Mouse (Mus musculus) kidney, postnatal 0 days (tissue): ENCODE measurements at regions not wholly inside any gene's neighbourhood (a gene's known extent, or its start where the extent isn't known, plus 50 kb on each side); places are given as distances from the start of the nearest gene placed in this dataset.

Experiments
- ATAC-seq: fragments of 200-750 bp; cut with Nextera tagmentation; replicated peaks from 2 replicates; pipeline ENCODE4 v1.8.0; 2017; ENCODE audit warnings: low read depth, moderate number of reproducible peaks, moderate TSS enrichment, moderate library complexity; ENCODE audit not compliant: low FRiP score
- DNase-seq: peaks from one replicate; pipeline ENCODE4 v3.0.0-alpha.2; 2016; ENCODE audit warnings: low spot score
- H3K27ac ChIP-seq: fragments of 300-500 bp; sonication (generic); 2 replicates; pipeline ENCODE4 v1.5.1; 2014; ENCODE audit warnings: mild to moderate bottlenecking
- H3K27me3 ChIP-seq: fragments of 300-500 bp; sonication (generic); 2 replicates; pipeline ENCODE4 v1.6.1; 2014; ENCODE audit warnings: low read length, mixed read lengths; ENCODE audit not compliant: insufficient read depth
- H3K36me3 ChIP-seq: fragments of 300-500 bp; sonication (generic); 2 replicates; pipeline ENCODE4 v1.6.1; 2014; ENCODE audit warnings: low read length, mixed read lengths; ENCODE audit not compliant: insufficient read depth
- H3K4me1 ChIP-seq: fragments of 300-500 bp; sonication (generic); replicated peaks from 2 replicates; pipeline ENCODE4 v1.6.1; 2014; ENCODE audit warnings: antibody characterized with exemption, low read length, mixed read lengths; ENCODE audit not compliant: insufficient read depth
- H3K4me2 ChIP-seq: fragments of 300-500 bp; sonication (generic); 2 replicates; pipeline ENCODE4 v1.6.1; 2014; ENCODE audit warnings: mild to moderate bottlenecking, low read length, moderate library complexity, mixed read lengths
- H3K4me3 ChIP-seq: fragments of 300-500 bp; sonication (generic); replicated peaks from 2 replicates; pipeline ENCODE4 v1.5.1; 2014; ENCODE audit warnings: low read depth, low read length
- H3K9ac ChIP-seq: fragments of 300-500 bp; sonication (generic); 2 replicates; pipeline ENCODE4 v1.6.1; 2014; ENCODE audit warnings: low read depth, low read length
- H3K9me3 ChIP-seq: fragments of 300-500 bp; sonication (generic); replicated peaks from 2 replicates; pipeline ENCODE4 v1.6.1; 2016; ENCODE audit warnings: low read length, inconsistent platforms, mixed read lengths
- CTCF ChIP-seq: IDR thresholded peaks from 2 replicates; pipeline ENCODE4 v1.5.1; 2016; ENCODE audit warnings: antibody characterized with exemption, low read depth, mild to moderate bottlenecking, moderate library complexity
- WGBS: fragments of 180-500 bp; shearing (Covaris S2); extraction: QIAGEN DNeasy Blood & Tissue Kit; methylation state at CpG from one replicate; pipeline ENCODE4 v1.1.7; 2014; 5-methylcytosine and 5-hydroxymethylcytosine counted together

- DNase-seq = no peak
- no peak overlapping the region for H3K27ac ChIP-seq
- H3K9me3 ChIP-seq = no peaks in the 10 kb centered on the region
- no peaks in the 10 kb centered on the region for H3K27me3 ChIP-seq
- H3K36me3 ChIP-seq = no peaks in the 10 kb centered on the region
- no peaks in the 10 kb centered on the region for H3K4me1 ChIP-seq
- H3K4me2 ChIP-seq = no peak overlapping the region
- 91% methylated on average over 2 of the region's 2 CpGs for WGBS
- no peak for TF ChIP-seq CTCF
- no peak overlapping the region for H3K4me3 ChIP-seq
- no peak overlapping the region for H3K9ac ChIP-seq
- ATAC-seq = no peak
Observed at GRCm38 (mm10) chr1:194182293-194182692, 435.7 kb upstream of the Plxna2 start.

- Histone ChIP-seq H3K4me2 (no peak overlapping the region), H3K36me3 (no peaks in the 10 kb centered on the region), H3K9ac (no peak overlapping the region), H3K4me1 (no peaks in the 10 kb centered on the region), H3K27me3 (no peaks in the 10 kb centered on the region), H3K4me3 (no peak overlapping the region), H3K9me3 (no peaks in the 10 kb centered on the region), H3K27ac (no peak overlapping the region)
- ATAC-seq = no peak
- 82% methylated on average over 4 of the region's 4 CpGs for WGBS
- no peak for TF ChIP-seq CTCF
- DNase-seq = no peak
Observed at GRCm38 (mm10) chr1:194161469-194161868, 456.5 kb upstream of the Plxna2 start.

- Histone ChIP-seq H3K9ac (no peak overlapping the region), H3K27me3 (no peaks in the 10 kb centered on the region), H3K4me2 (peak overlapping the region; percentile 7; the same call in 1 of the 2 replicates), H3K36me3 (no peaks in the 10 kb centered on the region), H3K4me1 (no peaks in the 10 kb centered on the region), H3K27ac (no peak overlapping the region), H3K9me3 (no peaks in the 10 kb centered on the region), H3K4me3 (no peak overlapping the region)
- ATAC-seq (no peak), DNase-seq (peak; percentile 36)
- 29% methylated on average over 8 of the region's 8 CpGs for WGBS
- no peak for TF ChIP-seq CTCF
Observed at GRCm38 (mm10) chr1:194160761-194161461, 457.1 kb upstream of the Plxna2 start.

- Histone ChIP-seq H3K4me3 (no peak overlapping the region), H3K4me1 (no peaks in the 10 kb centered on the region), H3K27ac (no peak overlapping the region), H3K9me3 (no peaks in the 10 kb centered on the region), H3K4me2 (no peak overlapping the region), H3K36me3 (no peaks in the 10 kb centered on the region), H3K27me3 (no peaks in the 10 kb centered on the region), H3K9ac (no peak overlapping the region)
- ATAC-seq (no peak), DNase-seq (no peak)
- WGBS = 87% methylated on average over 6 of the region's 6 CpGs
- TF ChIP-seq CTCF = no peak
Observed at GRCm38 (mm10) chr1:194157268-194157667, 460.8 kb upstream of the Plxna2 start.

GRCm38 (mm10) chr1:194148416-194149364 is 469.3 kb upstream of the Plxna2 start:
- 18% methylated on average over 11 of the region's 11 CpGs for WGBS
- TF ChIP-seq CTCF = no peak
- no peaks in the 10 kb centered on the region for H3K9me3 ChIP-seq
- no peak overlapping the region for H3K9ac ChIP-seq
- 0 out of 2 replicates have a peak overlapping the region, but pooled peaks have one; percentile 5 for H3K27ac ChIP-seq
- ATAC-seq (0 out of 2 replicates have a peak, but pooled peaks have one; percentile 46), DNase-seq (peak; percentile 93)
- H3K36me3 ChIP-seq = no peaks in the 10 kb centered on the region
- no peaks in the 10 kb centered on the region for H3K27me3 ChIP-seq
- no peak overlapping the region for H3K4me2 ChIP-seq
- H3K4me3 ChIP-seq = no peak overlapping the region
- peaks cover 4% of the 10 kb centered on the region; the same call in 1 of the 2 replicates for H3K4me1 ChIP-seq

GRCm38 (mm10) chr1:194117631-194118360 is 500.2 kb upstream of the Plxna2 start:
- TF ChIP-seq CTCF = no peak
- no peak overlapping the region for H3K4me2 ChIP-seq
- no peak overlapping the region for H3K9ac ChIP-seq
- no peaks in the 10 kb centered on the region for H3K27me3 ChIP-seq
- DNase-seq (no peak), ATAC-seq (no peak)
- H3K36me3 ChIP-seq = no peaks in the 10 kb centered on the region
- no peak overlapping the region for H3K27ac ChIP-seq
- no peaks in the 10 kb centered on the region for H3K4me1 ChIP-seq
- 78% methylated on average over 4 of the region's 4 CpGs for WGBS
- no peak overlapping the region for H3K4me3 ChIP-seq
- no peaks in the 10 kb centered on the region for H3K9me3 ChIP-seq
